Mouse (Mus musculus) liver, adult 2 months (tissue): ENCODE results near the gene Jph2. TPM values are rescaled to one million over a fixed set of nuclear protein-coding genes. Genes with fewer than 3 reads are reported as not detected.

Source experiments
- DNase-seq: peaks from one replicate; pipeline ENCODE4 v3.0.0-alpha.2; 2011; ENCODE audit warnings: low read depth, low spot score; ENCODE audit errors: extremely low read depth
- H3K27ac ChIP-seq: fragments of 200-500 bp; replicated peaks from 2 replicates; pipeline ENCODE4 v1.5.1; 2012; ENCODE audit warnings: low read depth, mild to moderate bottlenecking, control low read depth, inconsistent platforms, low read length; ENCODE audit not compliant: insufficient read depth
- H3K27me3 ChIP-seq: fragments of 200-500 bp; 2 replicates; pipeline ENCODE4 v1.6.1; 2012; ENCODE audit warnings: mild to moderate bottlenecking, moderate library complexity, low read length, inconsistent platforms; ENCODE audit not compliant: control insufficient read depth, insufficient read depth
- H3K36me3 ChIP-seq: fragments of 200-500 bp; 2 replicates; pipeline ENCODE4 v1.6.1; 2012; ENCODE audit warnings: low read length, inconsistent platforms; ENCODE audit not compliant: control insufficient read depth, insufficient read depth
- H3K4me1 ChIP-seq: fragments of 200-500 bp; 2 replicates; pipeline ENCODE4 v1.6.1; 2011; ENCODE audit warnings: low read length; ENCODE audit not compliant: control insufficient read depth, insufficient read depth
- H3K4me3 ChIP-seq: fragments of 200-500 bp; 2 replicates; pipeline ENCODE4 v1.5.1; 2011; ENCODE audit warnings: low read depth, mild to moderate bottlenecking, control low read depth, low read length, moderate library complexity; ENCODE audit not compliant: insufficient read depth
- H3K79me2 ChIP-seq: fragments of 200-500 bp; 2 replicates; pipeline ENCODE4 v1.6.1; 2012; ENCODE audit warnings: inconsistent platforms, mild to moderate bottlenecking, low read length, moderate library complexity; ENCODE audit not compliant: control insufficient read depth, insufficient read depth
- H3K9ac ChIP-seq: fragments of 200-500 bp; 2 replicates; pipeline ENCODE4 v1.6.1; 2012; ENCODE audit warnings: low read depth, mild to moderate bottlenecking, control low read depth, inconsistent platforms, low read length
- CTCF ChIP-seq: fragments of 200-500 bp; IDR thresholded peaks from 2 replicates; pipeline ENCODE4 v1.5.1; 2011; ENCODE audit warnings: low read depth, low read length, control low read depth
- POLR2A ChIP-seq: fragments of 200-500 bp; IDR thresholded peaks from 2 replicates; pipeline ENCODE4 v1.6.1; 2011; ENCODE audit warnings: low read length, control low read depth; ENCODE audit not compliant: insufficient read depth; ENCODE audit errors: extremely low read depth
- WGBS: fragments of 180-500 bp; shearing (Covaris S2); methylation state at CpG from one replicate; pipeline ENCODE4 v1.1.7; 2018; 5-methylcytosine and 5-hydroxymethylcytosine counted together
- polyA plus RNA-seq: library from polyadenylated mRNA; depleted of rRNA; stranded (reverse); fragments of >200 nt; gene quantifications from 2 replicates; pipeline ENCODE4 v1.2.3, GENCODE M21; 2012; rRNA removed
- total RNA-seq: library from RNA; depleted of rRNA; stranded (reverse); fragments of >200 nt; gene quantifications from 2 replicates; pipeline ENCODE4 v1.2.3, GENCODE M21; 2014; rRNA removed

The Jph2 gene
- total RNA-seq = 0.07 and 0.09 TPM in 2 replicates
- polyA plus RNA-seq = 0.07 and 0.10 TPM in 2 replicates

- no peak for DNase-seq
- no peaks in the 10 kb centered on the region for H3K36me3 ChIP-seq
- H3K27ac ChIP-seq = no peak within 1 kb of the TSS
- peak within 1 kb of the TSS; percentile 12; the same call in 1 of the 2 replicates for H3K4me3 ChIP-seq
- no peaks in the 10 kb centered on the region for H3K79me2 ChIP-seq
- no peak for TF ChIP-seq CTCF
- TF ChIP-seq POLR2A = no peak
- H3K27me3 ChIP-seq = 0 out of 2 replicates have a peak, but pooled peaks cover 4% of the 10 kb centered on the region
- H3K4me1 ChIP-seq = no peaks in the 10 kb centered on the region
- WGBS = 27% methylated on average over 10 of the region's 10 CpGs
- H3K9ac ChIP-seq = no peak within 1 kb of the TSS
Measured at GRCm38 (mm10) chr2:163397905-163398304, at the start of gene Jph2. Jph2 (minus strand) TSS chr2:163397993.

- H3K4me1 ChIP-seq = no peaks in the 10 kb centered on the region
- H3K9ac ChIP-seq = no peak overlapping the region
- H3K4me3 ChIP-seq = no peak overlapping the region
- TF ChIP-seq CTCF = no peak
- no peak for TF ChIP-seq POLR2A
- WGBS = 77% methylated on average over 12 of the region's 12 CpGs
- H3K27me3 ChIP-seq = no peaks in the 10 kb centered on the region
- H3K79me2 ChIP-seq = no peaks in the 10 kb centered on the region
- no peak for DNase-seq
- no peaks in the 10 kb centered on the region for H3K36me3 ChIP-seq
- no peak overlapping the region for H3K27ac ChIP-seq
Measured at GRCm38 (mm10) chr2:163447375-163447774, 49.6 kb upstream of the Jph2 start.

DNA sequence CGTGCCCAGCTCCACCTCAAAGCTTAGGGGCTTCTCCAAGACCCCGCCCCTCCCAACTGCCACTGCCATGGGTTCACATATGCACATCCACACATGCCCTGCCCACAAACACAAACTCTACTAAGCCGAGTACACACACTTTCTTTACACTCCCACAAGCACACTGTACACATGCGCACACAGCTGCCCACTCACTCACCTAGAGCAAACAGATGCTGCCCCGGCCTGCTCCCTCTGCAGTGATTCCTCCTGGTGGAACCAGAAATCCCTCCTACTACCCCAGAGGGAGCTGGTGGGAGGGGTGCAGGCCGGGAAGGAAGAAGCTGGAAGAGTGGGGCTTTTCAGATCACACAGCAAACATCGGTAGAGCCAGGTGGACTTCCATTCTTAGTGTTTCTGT, 46.2 kb upstream of the Jph2 start:
- WGBS = 43% methylated on average over 7 of the region's 7 CpGs
- Histone ChIP-seq H3K4me1 (no peaks in the 10 kb centered on the region), H3K79me2 (no peaks in the 10 kb centered on the region), H3K36me3 (no peaks in the 10 kb centered on the region), H3K4me3 (no peak overlapping the region), H3K27ac (no peak overlapping the region), H3K9ac (no peak overlapping the region), H3K27me3 (no peaks in the 10 kb centered on the region; the same call in 1 of the 2 replicates)
- no peak for DNase-seq
- TF ChIP-seq POLR2A (no peak), CTCF (no peak)

- TF ChIP-seq POLR2A = no peak
- no peak for TF ChIP-seq CTCF
- peaks cover under 1% of the 10 kb centered on the region; the same call in 1 of the 2 replicates for H3K27me3 ChIP-seq
- H3K79me2 ChIP-seq = no peaks in the 10 kb centered on the region
- no peak overlapping the region for H3K4me3 ChIP-seq
- WGBS = 70% methylated on average over 6 of the region's 6 CpGs
- DNase-seq = no peak
- H3K36me3 ChIP-seq = no peaks in the 10 kb centered on the region
- H3K9ac ChIP-seq = no peak overlapping the region
- no peak overlapping the region for H3K27ac ChIP-seq
- H3K4me1 ChIP-seq = no peaks in the 10 kb centered on the region
Measured at GRCm38 (mm10) chr2:163443543-163443942, 45.8 kb upstream of the Jph2 start.

DNA sequence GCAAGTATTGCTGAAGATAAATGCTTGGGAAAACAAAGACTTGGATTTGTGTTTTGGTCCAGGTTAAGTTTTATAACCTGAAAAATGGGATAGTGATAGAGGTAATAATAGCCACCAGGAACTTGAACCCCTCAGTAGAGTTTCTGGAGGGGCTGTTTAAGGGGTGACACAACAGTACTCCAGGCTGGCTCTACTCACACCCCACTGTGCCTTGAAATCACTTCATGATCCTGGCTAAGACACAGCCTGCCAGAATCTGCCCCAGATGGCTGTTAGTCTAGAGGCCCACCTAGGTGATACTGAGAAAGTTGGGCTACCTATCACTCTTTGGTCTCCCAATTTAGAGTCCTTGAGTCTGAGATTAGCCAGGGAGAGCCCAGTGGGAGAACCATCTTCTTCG, 41.7 kb upstream of the Jph2 start:
- H3K27me3 ChIP-seq = peaks cover 5% of the 10 kb centered on the region; the same call in 1 of the 2 replicates
- no peak for TF ChIP-seq POLR2A
- no peak for TF ChIP-seq CTCF
- no peaks in the 10 kb centered on the region for H3K79me2 ChIP-seq
- no peak overlapping the region for H3K9ac ChIP-seq
- 39% methylated on average over 1 of the region's 1 CpGs for whole genome bisulfite sequencing
- H3K4me3 ChIP-seq = no peak overlapping the region
- no peak overlapping the region for H3K27ac ChIP-seq
- H3K4me1 ChIP-seq = no peaks in the 10 kb centered on the region
- DNase-seq = no peak
- no peaks in the 10 kb centered on the region for H3K36me3 ChIP-seq

- Histone ChIP-seq H3K27me3 (peaks cover 5% of the 10 kb centered on the region; the same call in 1 of the 2 replicates), H3K79me2 (no peaks in the 10 kb centered on the region), H3K36me3 (no peaks in the 10 kb centered on the region), H3K27ac (no peak overlapping the region), H3K9ac (no peak overlapping the region), H3K4me3 (no peak overlapping the region; the same call in 1 of the 2 replicates), H3K4me1 (no peaks in the 10 kb centered on the region)
- DNase-seq = no peak
- 9% methylated on average over 30 of the region's 30 CpGs for WGBS
- no peak for TF ChIP-seq POLR2A
- no peak for TF ChIP-seq CTCF
Measured at GRCm38 (mm10) chr2:163438619-163439451, 41.0 kb upstream of the Jph2 start.
